Mouse (Mus musculus): ENCODE measurements at regions not wholly inside any gene's neighbourhood (a gene's known extent, or its start where the extent isn't known, plus 50 kb on each side); places are given as distances from the start of the nearest gene placed in this dataset.

- no peak for TF ChIP-seq POLR2A (IDR thresholded peaks at IDR 0.05; ENCODE audit: insufficient read length, low read depth)
- TF ChIP-seq E2F4 (IDR thresholded peaks at IDR 0.05; ENCODE audit: insufficient read depth), result no peak
- TF ChIP-seq TCF12 (IDR thresholded peaks at IDR 0.05; ENCODE audit: insufficient read depth, poor library complexity, severe bottlenecking), result no peak
- no peak for TF ChIP-seq REST (IDR thresholded peaks at IDR 0.05; ENCODE audit: insufficient read depth, insufficient read length)
- TF ChIP-seq MAX (IDR thresholded peaks at IDR 0.05; ENCODE audit: low read depth), result no peak
- TF ChIP-seq CEBPB (IDR thresholded peaks at IDR 0.05; ENCODE audit: insufficient read depth, poor library complexity, severe bottlenecking), result no peak
These were observed 229.9 kb upstream of the Cxcr4 start for GRCm38 (mm10) chr1:128821991-128822390.

Data from myocyte (in vitro differentiated cells).